Mouse (Mus musculus) lung, postnatal 0 days (tissue): ENCODE data around the gene Ttc39b. TPM values are rescaled to one million over a fixed set of nuclear protein-coding genes. Genes with fewer than 3 reads are reported as not detected.

Experiments used
- ATAC-seq: fragments of 200-750 bp; cut with Nextera tagmentation; 2 replicates; pipeline ENCODE4 v1.8.0; 2017; ENCODE audit warnings: moderate library complexity
- DNase-seq: peaks from one replicate; pipeline ENCODE4 v3.0.0-alpha.2; 2016; ENCODE audit warnings: low spot score
- H3K27ac ChIP-seq: fragments of 300-500 bp; sonication (generic); 2 replicates; pipeline ENCODE4 v1.5.1; 2014; ENCODE audit warnings: antibody characterized with exemption, mild to moderate bottlenecking, low read length, mixed read lengths
- H3K27me3 ChIP-seq: fragments of 300-500 bp; sonication (generic); replicated peaks from 2 replicates; pipeline ENCODE4 v1.6.1; 2014; ENCODE audit warnings: low read length, mixed read lengths; ENCODE audit not compliant: insufficient read depth
- H3K36me3 ChIP-seq: fragments of 300-500 bp; sonication (generic); 2 replicates; pipeline ENCODE4 v1.6.1; 2014; ENCODE audit warnings: low read length, mixed read lengths; ENCODE audit not compliant: insufficient read depth
- H3K4me1 ChIP-seq: fragments of 300-500 bp; sonication (generic); 2 replicates; pipeline ENCODE4 v1.6.1; 2014; ENCODE audit warnings: antibody characterized with exemption, low read depth, low read length, mixed read lengths; ENCODE audit not compliant: insufficient read depth
- H3K4me2 ChIP-seq: fragments of 300-500 bp; sonication (generic); replicated peaks from 2 replicates; pipeline ENCODE4 v1.6.1; 2014; ENCODE audit warnings: low read depth, mild to moderate bottlenecking, low read length, moderate library complexity, mixed read lengths
- H3K4me3 ChIP-seq: fragments of 300-500 bp; sonication (generic); 2 replicates; pipeline ENCODE4 v1.5.1; 2014; ENCODE audit warnings: low read depth, low read length
- H3K9ac ChIP-seq: fragments of 300-500 bp; sonication (generic); replicated peaks from 2 replicates; pipeline ENCODE4 v1.6.1; 2014; ENCODE audit warnings: low read depth, mild to moderate bottlenecking
- H3K9me3 ChIP-seq: fragments of 300-500 bp; sonication (generic); 2 replicates; pipeline ENCODE4 v1.6.1; 2016; ENCODE audit warnings: low read length, mixed read lengths
- CTCF ChIP-seq: IDR thresholded peaks from 2 replicates; pipeline ENCODE4 v1.5.1; 2016; ENCODE audit warnings: antibody characterized with exemption, mild to moderate bottlenecking
- EP300 ChIP-seq: IDR thresholded peaks from 2 replicates; pipeline ENCODE4 v1.6.1; 2016; ENCODE audit warnings: antibody characterized with exemption, mild to moderate bottlenecking, control low read depth
- WGBS: fragments of 180-500 bp; shearing (Covaris S2); extraction: QIAGEN DNeasy Blood & Tissue Kit; methylation state at CpG from one replicate; pipeline ENCODE4 v1.1.7; 2014; 5-methylcytosine and 5-hydroxymethylcytosine counted together
- polyA plus RNA-seq: library from polyadenylated mRNA; unstranded; fragments of >200 nt; fragmentation: Nextera tagmentation; extraction: Ambion mirVana; gene quantifications from 2 replicates; pipeline ENCODE4 v1.2.1, GENCODE M21; 2015

The Ttc39b gene
- polyA plus RNA-seq, 1 experiment from 2014 or later, result 7.5 TPM

- peak; percentile 71 for TF ChIP-seq EP300
- no peak for TF ChIP-seq CTCF
- DNase-seq (peak; percentile 92), ATAC-seq (peak; percentile 90)
- WGBS, result 27% methylated on average over 12 of the region's 12 CpGs
- Histone ChIP-seq H3K9me3 (no peaks in the 10 kb centered on the region), H3K4me3 (no peak overlapping the region), H3K27ac (peak overlapping the region; percentile 86), H3K9ac (no peak overlapping the region), H3K27me3 (no peaks in the 10 kb centered on the region), H3K36me3 (no peaks in the 10 kb centered on the region), H3K4me1 (peaks cover 6% of the 10 kb centered on the region; the same call in 1 of the 2 replicates), H3K4me2 (peak overlapping the region; percentile 20)
Measured at GRCm38 (mm10) chr4:83307686-83308469, 16.2 kb downstream of the Ttc39b start.

GRCm38 (mm10) chr4:83306879-83307278, 17.2 kb downstream of the Ttc39b start:
- TF ChIP-seq CTCF (no peak), EP300 (no peak)
- ATAC-seq, result no peak
- Histone ChIP-seq H3K4me2 (no peak overlapping the region), H3K9ac (no peak overlapping the region), H3K27ac (peak overlapping the region; percentile 71), H3K4me3 (no peak overlapping the region), H3K4me1 (peaks cover 6% of the 10 kb centered on the region; the same call in 1 of the 2 replicates), H3K36me3 (no peaks in the 10 kb centered on the region), H3K9me3 (no peaks in the 10 kb centered on the region), H3K27me3 (no peaks in the 10 kb centered on the region)
- DNase-seq, result no peak
- WGBS, result 67% methylated on average over 7 of the region's 7 CpGs

- Histone ChIP-seq H3K36me3 (no peaks in the 10 kb centered on the region), H3K9me3 (no peaks in the 10 kb centered on the region), H3K4me2 (no peak overlapping the region), H3K27ac (no peak overlapping the region), H3K4me3 (no peak overlapping the region), H3K27me3 (no peaks in the 10 kb centered on the region), H3K9ac (no peak overlapping the region), H3K4me1 (peaks cover 6% of the 10 kb centered on the region; the same call in 1 of the 2 replicates)
- WGBS, result 81% methylated on average over 2 of the region's 2 CpGs
- TF ChIP-seq CTCF (no peak), EP300 (no peak)
- ATAC-seq, result no peak
- no peak for DNase-seq
Measured at GRCm38 (mm10) chr4:83305099-83305498, 19.0 kb downstream of the Ttc39b start.

GRCm38 (mm10) chr4:83302887-83303827, 20.9 kb downstream of the Ttc39b start:
- no peak overlapping the region; the same call in 1 of the 2 replicates for H3K4me2 ChIP-seq
- peaks cover 6% of the 10 kb centered on the region; the same call in 1 of the 2 replicates for H3K4me1 ChIP-seq
- no peaks in the 10 kb centered on the region for H3K27me3 ChIP-seq
- TF ChIP-seq EP300 (no peak), CTCF (peak; percentile 85)
- DNase-seq, result peak; percentile 95
- no peaks in the 10 kb centered on the region for H3K9me3 ChIP-seq
- no peak overlapping the region for H3K4me3 ChIP-seq
- H3K36me3 ChIP-seq, result no peaks in the 10 kb centered on the region
- 35% methylated on average over 13 of the region's 13 CpGs for WGBS
- no peak overlapping the region for H3K27ac ChIP-seq
- ATAC-seq, result 0 out of 2 replicates have a peak, but pooled peaks have one; percentile 11
- no peak overlapping the region for H3K9ac ChIP-seq

- 89% methylated on average over 16 of the region's 16 CpGs for WGBS
- no peak overlapping the region for H3K27ac ChIP-seq
- H3K9me3 ChIP-seq, result no peaks in the 10 kb centered on the region
- H3K4me2 ChIP-seq, result no peak overlapping the region
- no peaks in the 10 kb centered on the region for H3K27me3 ChIP-seq
- no peak overlapping the region for H3K9ac ChIP-seq
- TF ChIP-seq CTCF (no peak), EP300 (no peak)
- DNase-seq, result no peak
- ATAC-seq, result no peak
- H3K4me1 ChIP-seq, result peaks cover 5% of the 10 kb centered on the region; the same call in 1 of the 2 replicates
- H3K4me3 ChIP-seq, result no peak overlapping the region
- no peaks in the 10 kb centered on the region for H3K36me3 ChIP-seq
Measured at GRCm38 (mm10) chr4:83302123-83302737, 21.8 kb downstream of the Ttc39b start.

GRCm38 (mm10) chr4:83301713-83302112, 22.3 kb downstream of the Ttc39b start:
- TF ChIP-seq EP300 (no peak), CTCF (no peak)
- Histone ChIP-seq H3K4me2 (no peak overlapping the region), H3K9ac (no peak overlapping the region), H3K27me3 (no peaks in the 10 kb centered on the region), H3K36me3 (no peaks in the 10 kb centered on the region), H3K9me3 (no peaks in the 10 kb centered on the region), H3K4me1 (no peaks in the 10 kb centered on the region; the same call in 1 of the 2 replicates), H3K4me3 (no peak overlapping the region), H3K27ac (no peak overlapping the region)
- WGBS, result 100% methylated on average over 1 of the region's 1 CpGs
- no peak for ATAC-seq
- DNase-seq, result no peak
